Mouse (Mus musculus): Measurements from ENCODE around the gene Kirrel3.

Kirrel3 gene

GRCm38 (mm10) chr9:34754523-34755097, 268.9 kb downstream of the Kirrel3 start:
- DNase-seq, result no peak

DNA sequence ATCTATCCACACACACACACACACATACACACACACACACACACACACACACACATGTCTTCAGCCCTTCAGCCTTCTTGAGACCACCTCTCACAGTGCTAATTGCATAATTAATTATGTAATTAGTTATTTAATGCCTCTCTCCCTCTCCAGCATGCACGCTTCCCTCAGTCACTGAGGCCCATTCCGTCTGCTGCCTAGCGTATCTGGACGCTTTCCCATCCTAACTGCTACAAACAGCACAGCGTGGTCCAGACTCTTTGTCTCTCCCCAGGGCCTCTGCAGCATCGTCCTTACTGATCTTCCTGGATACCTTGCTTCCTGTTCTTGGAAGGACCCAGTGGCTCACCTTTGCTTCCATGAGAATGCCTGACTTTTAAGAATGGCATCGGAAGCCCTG, 270.4 kb downstream of the Kirrel3 start:
- no peak for DNase-seq

DNA sequence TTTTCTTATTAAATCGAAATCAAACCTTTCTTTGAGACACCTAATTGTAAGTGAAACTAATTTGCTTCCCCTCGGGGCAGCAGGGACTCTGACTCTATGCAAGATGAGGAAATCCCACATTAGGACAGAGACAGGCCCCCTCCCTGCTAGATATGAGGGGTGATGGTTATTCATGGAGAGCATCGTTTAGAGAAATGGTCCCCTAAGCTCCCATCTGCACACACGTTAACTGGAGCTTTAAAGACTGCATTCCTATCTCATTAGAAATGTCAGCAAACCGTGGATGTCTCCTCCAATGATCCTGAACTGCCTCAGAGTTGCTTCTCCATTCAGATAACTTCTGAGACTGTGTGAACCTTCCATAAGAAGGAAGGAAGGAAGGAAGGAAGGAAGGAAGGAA, 273.2 kb downstream of the Kirrel3 start:
- no peak for DNase-seq

GRCm38 (mm10) chr9:34760521-34760920, 274.8 kb downstream of the Kirrel3 start:
- DNase-seq, result peak; percentile 64

DNA sequence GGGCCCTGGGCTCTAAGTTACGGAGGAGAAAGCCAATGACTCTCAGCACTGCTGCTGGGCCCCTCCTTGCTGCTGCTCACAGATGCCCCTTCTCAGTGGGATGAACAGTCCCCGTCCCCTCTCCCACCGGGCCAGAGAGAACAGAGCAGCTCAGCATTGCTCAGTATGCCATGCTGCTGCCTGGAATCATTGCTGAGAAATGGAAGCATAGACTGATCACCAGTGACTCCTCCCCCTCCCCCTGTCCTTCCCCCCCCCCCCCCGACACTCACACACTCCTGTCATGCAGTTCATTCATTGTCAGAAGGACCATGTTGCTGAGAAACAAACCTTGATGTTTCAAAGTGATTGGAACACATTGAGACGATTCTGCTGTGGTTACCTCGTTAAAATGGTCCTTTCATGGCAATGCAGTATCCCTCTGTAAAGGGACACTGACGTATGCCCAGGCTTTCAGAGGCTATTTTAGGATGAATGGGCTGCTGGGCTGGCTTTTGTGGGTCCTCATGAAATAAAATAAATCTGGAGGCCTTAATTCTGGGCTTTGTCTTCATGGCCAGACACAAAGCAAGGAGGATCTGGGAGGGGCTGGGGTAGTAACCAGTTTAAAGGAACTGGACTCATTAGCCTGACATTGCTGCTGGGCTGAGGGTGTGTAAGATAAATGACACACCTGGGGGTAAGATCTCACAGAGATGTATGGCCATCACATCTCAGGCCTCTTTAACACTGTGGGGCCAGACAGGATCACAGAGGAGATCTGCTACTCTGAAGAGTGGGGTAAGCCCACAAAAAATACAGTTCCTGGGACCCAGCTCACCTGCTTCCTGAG, 281.3 kb downstream of the Kirrel3 start:
- no peak for DNase-seq

DNA sequence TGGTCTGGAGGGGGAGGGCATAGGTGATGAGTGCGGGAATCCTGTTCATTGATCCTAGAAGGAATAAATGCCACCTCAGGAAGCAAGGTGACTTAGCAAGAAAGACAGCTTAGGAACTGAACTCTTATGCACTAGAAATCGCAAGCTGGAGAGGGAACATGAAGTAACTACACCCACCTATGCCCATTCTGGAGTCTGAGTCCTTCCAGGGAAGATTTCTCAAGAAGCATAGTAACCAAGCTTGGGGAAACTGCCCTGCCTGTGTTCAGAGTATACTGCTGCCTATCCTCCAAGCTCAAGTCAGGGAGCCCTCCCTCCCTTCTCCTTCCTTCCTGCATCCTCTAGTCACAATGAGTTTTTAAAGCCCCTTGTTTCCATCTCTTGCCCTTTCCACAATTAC, 283.3 kb downstream of the Kirrel3 start:
- no peak for DNase-seq

DNA sequence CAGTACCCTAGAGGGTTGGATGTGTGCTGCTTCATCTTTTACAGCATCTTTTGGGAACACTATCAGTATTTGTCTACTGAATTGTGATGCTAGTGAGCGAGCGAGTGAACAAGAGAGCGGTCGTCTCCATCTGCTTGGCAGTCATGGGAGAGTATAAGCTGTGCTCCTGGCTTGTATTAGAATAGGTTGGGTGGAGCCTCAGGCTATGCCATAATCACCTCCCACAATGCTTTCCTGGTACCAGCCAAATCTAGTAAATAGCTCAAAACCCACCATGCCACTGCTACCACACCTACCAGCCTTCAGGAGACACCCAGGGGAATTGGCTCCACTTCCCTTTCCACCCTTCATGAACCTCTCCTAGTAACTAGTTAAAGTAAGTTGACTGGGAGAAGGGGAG, 285.3 kb downstream of the Kirrel3 start:
- peak; percentile 47 for DNase-seq

- peak; percentile 90 for DNase-seq
These were observed 285.7 kb downstream of the Kirrel3 start for GRCm38 (mm10) chr9:34771401-34771800.

- DNase-seq, result peak; percentile 57
These were observed 286.3 kb downstream of the Kirrel3 start for GRCm38 (mm10) chr9:34772022-34772437.

GRCm38 (mm10) chr9:34781356-34781755, 295.7 kb downstream of the Kirrel3 start:
- no peak for DNase-seq

- DNase-seq, result no peak
These were observed 302.2 kb downstream of the Kirrel3 start for GRCm38 (mm10) chr9:34787915-34788314.

GRCm38 (mm10) chr9:34795226-34795625, 309.5 kb downstream of the Kirrel3 start:
- no peak for DNase-seq

GRCm38 (mm10) chr9:34797688-34798339, 312.1 kb downstream of the Kirrel3 start:
- DNase-seq, result peak; percentile 39

DNA sequence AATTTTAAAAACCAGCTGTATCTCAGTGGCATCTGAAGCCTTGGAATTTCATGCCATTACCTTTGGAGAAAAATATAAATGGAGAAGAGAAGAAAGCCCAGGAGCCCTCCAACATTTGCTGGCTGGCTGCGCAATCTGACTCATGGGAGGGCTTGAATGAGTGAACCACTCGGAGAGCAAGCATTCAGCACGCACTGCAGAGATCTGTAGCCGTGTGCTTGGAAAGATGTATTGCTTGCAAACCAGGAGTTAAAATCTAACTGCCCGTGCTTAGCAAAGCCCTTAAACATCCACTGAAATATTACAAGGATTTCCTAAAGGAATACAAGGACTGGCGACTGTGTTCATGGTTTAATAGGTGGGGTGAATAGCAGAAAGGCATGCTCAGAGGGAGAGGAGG, 316.0 kb downstream of the Kirrel3 start:
- DNase-seq, result no peak

DNA sequence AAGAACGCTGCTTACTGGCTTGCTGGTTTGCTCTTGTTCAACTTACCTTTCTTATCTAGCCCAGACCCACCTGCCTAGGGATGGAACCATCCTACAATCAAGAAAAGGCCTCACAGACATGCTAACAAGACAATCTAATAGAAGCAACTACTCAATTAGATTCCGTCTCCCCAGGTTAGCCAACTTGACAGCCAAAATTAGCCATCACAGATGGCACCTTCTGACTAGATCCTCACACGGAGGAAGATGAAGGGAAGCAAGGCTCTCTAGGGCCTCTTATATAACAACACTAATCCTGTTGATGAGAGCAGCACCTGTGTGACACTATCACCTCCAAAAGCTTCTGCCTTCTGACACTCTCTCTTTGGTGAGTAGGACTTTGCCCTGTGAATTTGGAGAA, 321.2 kb downstream of the Kirrel3 start:
- peak; percentile 77 for DNase-seq

GRCm38 (mm10) chr9:34809993-34810513, 324.4 kb downstream of the Kirrel3 start:
- peak; percentile 54 for DNase-seq

GRCm38 (mm10) chr9:34818325-34818976, 332.8 kb downstream of the Kirrel3 start:
- DNase-seq, result peak; percentile 62

- no peak for DNase-seq
These were observed 338.8 kb downstream of the Kirrel3 start for GRCm38 (mm10) chr9:34824358-34825088.

DNA sequence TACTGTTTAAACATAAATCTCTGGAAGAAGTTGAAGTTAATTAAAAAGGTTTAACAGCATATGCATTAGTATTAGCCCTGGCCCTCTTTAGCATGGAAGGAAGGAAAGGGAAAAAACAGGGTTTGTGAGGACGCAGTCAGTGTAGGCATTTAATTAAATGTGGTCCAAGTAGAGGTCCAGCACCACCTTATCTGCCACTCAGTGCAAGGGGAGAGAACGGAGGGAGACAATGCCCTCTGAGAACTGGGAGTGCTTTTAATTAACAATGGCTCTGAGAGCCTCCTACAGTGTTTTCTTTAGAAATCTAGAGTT, 339.4 kb downstream of the Kirrel3 start:
- DNase-seq, result no peak

GRCm38 (mm10) chr9:34825402-34826008, 339.8 kb downstream of the Kirrel3 start:
- DNase-seq, result no peak

DNA sequence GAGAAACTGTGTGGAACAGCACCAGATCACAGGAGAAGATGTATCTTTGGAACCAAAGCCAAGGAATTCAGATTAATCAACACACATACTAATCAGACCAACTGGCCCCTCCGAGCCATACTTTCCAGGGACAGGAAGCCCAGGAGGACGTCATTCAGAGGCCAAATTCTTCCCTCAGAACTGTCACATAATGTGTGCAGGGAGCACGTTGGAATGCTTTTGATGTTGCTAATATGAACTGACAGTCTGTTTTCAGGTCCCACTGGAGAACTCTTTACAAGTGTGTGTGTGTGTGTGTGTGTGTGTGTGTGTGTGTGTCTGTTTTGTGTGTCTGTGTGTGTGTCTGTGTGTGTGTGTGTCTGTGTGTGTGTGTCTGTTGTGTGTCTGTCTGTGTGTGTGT, 345.0 kb downstream of the Kirrel3 start:
- DNase-seq, result no peak

DNA sequence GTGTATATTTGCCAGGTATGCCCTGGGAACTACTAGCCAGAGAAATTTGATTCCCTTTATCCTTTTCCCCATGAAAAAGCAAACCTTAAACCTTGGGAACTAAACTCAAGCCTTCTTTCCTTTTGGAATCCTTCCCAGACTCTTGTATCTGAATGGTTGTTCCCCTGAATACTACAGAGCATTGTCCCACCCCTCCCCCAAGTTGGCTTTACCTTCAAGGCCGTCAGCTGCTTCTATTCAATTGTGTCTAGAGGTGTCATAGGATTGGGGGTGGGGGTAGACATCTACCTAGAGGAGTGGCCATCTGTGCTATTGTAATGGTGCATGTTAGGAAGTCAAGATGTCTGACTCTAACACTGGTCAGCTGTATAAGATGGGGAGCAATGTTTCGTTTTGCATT, 351.1 kb downstream of the Kirrel3 start:
- DNase-seq, result no peak
